Mouse (Mus musculus): Measurements from ENCODE around the gene Kcnj6. TPM values are rescaled to one million over a fixed set of nuclear protein-coding genes. Genes with fewer than 3 reads are reported as not detected.

Gene Kcnj6
- polyA plus RNA-seq, 1 experiment from 2014 or later, result 3.3 TPM

- Histone ChIP-seq H3K27me3 (ENCODE audit: control insufficient read depth, insufficient read depth, low read length) (peaks cover 10% of the 10 kb centered on the region; the same call in 1 of the 2 replicates), H3K4me1 (ENCODE audit: control insufficient read depth, insufficient read depth, low read length) (peaks cover 22% of the 10 kb centered on the region), H3K36me3 (ENCODE audit: control insufficient read depth, insufficient read depth, low read length) (no peaks in the 10 kb centered on the region), H3K4me3 (replicated peaks; ENCODE audit: low read depth, low read length) (no peak overlapping the region), H3K9me3 (ENCODE audit: control insufficient read depth, low read length) (no peaks in the 10 kb centered on the region), H3K4me2 (ENCODE audit: low read length) (peak overlapping the region; percentile 86; the same call in 1 of the 2 replicates), H3K27ac (replicated peaks; ENCODE audit: low read depth, low read length) (no peak overlapping the region), H3K9ac (replicated peaks; ENCODE audit: low read length) (no peak overlapping the region)
- 83% methylated on average over 3 of the region's 3 CpGs for WGBS
- ATAC-seq (ENCODE audit: low FRiP score, low TSS enrichment), result no peak
- no peak for DNase-seq
Observed at GRCm38 (mm10) chr16:94994148-94994547, 3.4 kb downstream of the Kcnj6 start.

GRCm38 (mm10) chr16:94990114-94990513 lies 7.4 kb downstream of the Kcnj6 start:
- H3K36me3 ChIP-seq (ENCODE audit: control insufficient read depth, insufficient read depth, low read length), result no peaks in the 10 kb centered on the region
- H3K4me2 ChIP-seq (ENCODE audit: low read length), result no peak overlapping the region
- H3K9me3 ChIP-seq (ENCODE audit: control insufficient read depth, low read length), result no peaks in the 10 kb centered on the region
- no peak overlapping the region for H3K27ac ChIP-seq (replicated peaks; ENCODE audit: low read depth, low read length)
- no peaks in the 10 kb centered on the region; the same call in 1 of the 2 replicates for H3K27me3 ChIP-seq (ENCODE audit: control insufficient read depth, insufficient read depth, low read length)
- no peak overlapping the region for H3K9ac ChIP-seq (replicated peaks; ENCODE audit: low read length)
- 86% methylated on average over 2 of the region's 2 CpGs for WGBS
- H3K4me1 ChIP-seq (ENCODE audit: control insufficient read depth, insufficient read depth, low read length), result 0 out of 2 replicates have a peak, but pooled peaks cover 8% of the 10 kb centered on the region
- DNase-seq, result no peak
- no peak for ATAC-seq (ENCODE audit: low FRiP score, low TSS enrichment)
- H3K4me3 ChIP-seq (replicated peaks; ENCODE audit: low read depth, low read length), result no peak overlapping the region

DNA sequence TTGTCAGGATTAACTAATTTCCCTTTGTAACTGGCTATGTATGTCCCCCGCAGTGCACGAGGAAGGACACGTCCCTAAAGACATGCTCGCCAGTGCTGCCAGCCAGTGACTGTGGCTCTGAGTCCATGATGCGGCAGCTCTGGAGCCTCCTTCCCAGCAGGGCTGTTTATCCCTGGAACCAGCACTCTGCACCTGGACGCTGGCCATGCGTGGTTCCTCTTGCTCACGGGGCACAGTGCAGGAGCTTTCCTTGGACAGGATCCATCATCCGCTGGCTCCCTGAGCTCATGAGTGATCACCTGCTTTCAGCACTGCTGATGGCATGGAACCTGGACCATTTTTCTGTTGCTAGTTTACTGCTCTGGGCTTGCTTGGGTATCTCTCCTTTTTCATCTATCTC lies 10.8 kb downstream of the Kcnj6 start:
- Histone ChIP-seq H3K36me3 (ENCODE audit: control insufficient read depth, insufficient read depth, low read length) (no peaks in the 10 kb centered on the region), H3K27ac (replicated peaks; ENCODE audit: low read depth, low read length) (no peak overlapping the region), H3K4me1 (ENCODE audit: control insufficient read depth, insufficient read depth, low read length) (0 out of 2 replicates have a peak, but pooled peaks cover 4% of the 10 kb centered on the region), H3K4me2 (ENCODE audit: low read length) (peak overlapping the region; percentile 8; the same call in 1 of the 2 replicates), H3K4me3 (replicated peaks; ENCODE audit: low read depth, low read length) (no peak overlapping the region), H3K9ac (replicated peaks; ENCODE audit: low read length) (no peak overlapping the region), H3K27me3 (ENCODE audit: control insufficient read depth, insufficient read depth, low read length) (no peaks in the 10 kb centered on the region), H3K9me3 (ENCODE audit: control insufficient read depth, low read length) (no peaks in the 10 kb centered on the region)
- WGBS, result 44% methylated on average over 9 of the region's 9 CpGs
- DNase-seq (peak; percentile 30), ATAC-seq (ENCODE audit: low FRiP score, low TSS enrichment) (no peak)

- H3K9me3 ChIP-seq (ENCODE audit: control insufficient read depth, low read length), result no peaks in the 10 kb centered on the region
- no peak overlapping the region for H3K4me3 ChIP-seq (replicated peaks; ENCODE audit: low read depth, low read length)
- no peak overlapping the region for H3K27ac ChIP-seq (replicated peaks; ENCODE audit: low read depth, low read length)
- H3K36me3 ChIP-seq (ENCODE audit: control insufficient read depth, insufficient read depth, low read length), result no peaks in the 10 kb centered on the region
- ATAC-seq (ENCODE audit: low FRiP score, low TSS enrichment), result no peak
- DNase-seq, result no peak
- WGBS, result 98% methylated on average over 3 of the region's 3 CpGs
- H3K27me3 ChIP-seq (ENCODE audit: control insufficient read depth, insufficient read depth, low read length), result no peaks in the 10 kb centered on the region
- no peak overlapping the region for H3K9ac ChIP-seq (replicated peaks; ENCODE audit: low read length)
- H3K4me2 ChIP-seq (ENCODE audit: low read length), result no peak overlapping the region
- 0 out of 2 replicates have a peak, but pooled peaks cover 4% of the 10 kb centered on the region for H3K4me1 ChIP-seq (ENCODE audit: control insufficient read depth, insufficient read depth, low read length)
Observed at GRCm38 (mm10) chr16:94984263-94984662, 13.2 kb downstream of the Kcnj6 start.

GRCm38 (mm10) chr16:94980374-94980773 lies 17.1 kb downstream of the Kcnj6 start:
- H3K36me3 ChIP-seq (ENCODE audit: control insufficient read depth, insufficient read depth, low read length), result no peaks in the 10 kb centered on the region
- no peak for ATAC-seq (ENCODE audit: low FRiP score, low TSS enrichment)
- no peaks in the 10 kb centered on the region for H3K4me1 ChIP-seq (ENCODE audit: control insufficient read depth, insufficient read depth, low read length)
- no peak overlapping the region for H3K4me2 ChIP-seq (ENCODE audit: low read length)
- H3K9me3 ChIP-seq (ENCODE audit: control insufficient read depth, low read length), result no peaks in the 10 kb centered on the region
- no peak overlapping the region for H3K4me3 ChIP-seq (replicated peaks; ENCODE audit: low read depth, low read length)
- H3K27ac ChIP-seq (replicated peaks; ENCODE audit: low read depth, low read length), result no peak overlapping the region
- H3K9ac ChIP-seq (replicated peaks; ENCODE audit: low read length), result no peak overlapping the region
- DNase-seq, result no peak
- WGBS, result 88% methylated on average over 2 of the region's 2 CpGs
- no peaks in the 10 kb centered on the region for H3K27me3 ChIP-seq (ENCODE audit: control insufficient read depth, insufficient read depth, low read length)

- no peak for ATAC-seq (ENCODE audit: low FRiP score, low TSS enrichment)
- Histone ChIP-seq H3K27ac (replicated peaks; ENCODE audit: low read depth, low read length) (no peak overlapping the region), H3K4me2 (ENCODE audit: low read length) (no peak overlapping the region), H3K27me3 (ENCODE audit: control insufficient read depth, insufficient read depth, low read length) (no peaks in the 10 kb centered on the region), H3K9me3 (ENCODE audit: control insufficient read depth, low read length) (no peaks in the 10 kb centered on the region), H3K4me3 (replicated peaks; ENCODE audit: low read depth, low read length) (no peak overlapping the region), H3K36me3 (ENCODE audit: control insufficient read depth, insufficient read depth, low read length) (no peaks in the 10 kb centered on the region), H3K4me1 (ENCODE audit: control insufficient read depth, insufficient read depth, low read length) (no peaks in the 10 kb centered on the region), H3K9ac (replicated peaks; ENCODE audit: low read length) (no peak overlapping the region)
- 71% methylated on average over 9 of the region's 9 CpGs for WGBS
- DNase-seq, result no peak
Observed at GRCm38 (mm10) chr16:94979499-94979898, 18.0 kb downstream of the Kcnj6 start.

DNA sequence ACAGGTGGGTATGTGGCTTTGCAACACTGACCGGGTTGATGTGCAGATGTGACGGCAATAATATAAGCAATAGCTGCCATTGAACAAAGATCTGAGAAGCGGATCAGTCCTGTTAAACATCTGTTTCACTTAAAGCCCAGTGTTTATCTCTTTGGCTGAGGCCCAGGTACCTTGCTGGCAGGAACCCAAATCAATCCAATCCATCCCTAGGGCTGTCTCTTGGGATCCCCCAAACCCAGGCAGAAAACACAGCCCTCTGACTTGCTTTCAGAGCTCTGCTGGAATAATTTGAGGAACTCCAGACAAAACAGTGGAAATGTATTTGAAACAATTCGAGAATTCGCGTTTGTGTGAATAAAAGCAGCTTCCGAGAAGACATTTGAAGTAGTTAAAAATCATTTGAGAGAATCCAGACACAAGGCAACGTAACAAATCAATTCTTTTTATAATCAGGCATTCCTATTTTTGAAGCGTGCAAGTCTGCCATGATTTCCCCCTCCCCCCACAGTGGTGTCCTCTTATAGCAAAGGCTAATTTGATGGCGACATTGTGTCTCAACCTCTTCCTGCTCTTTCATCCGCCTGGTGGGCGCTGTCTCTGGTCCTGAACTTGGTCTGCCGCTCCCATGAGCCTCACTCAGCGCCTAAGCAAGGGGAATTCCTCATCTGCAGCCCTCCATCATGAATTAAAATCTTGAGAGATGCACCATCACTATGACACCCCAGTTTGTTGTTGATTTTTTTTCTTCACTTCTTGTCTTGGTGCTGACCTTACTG lies 25.2 kb downstream of the Kcnj6 start:
- 48% methylated on average over 14 of the region's 14 CpGs for WGBS

DNA sequence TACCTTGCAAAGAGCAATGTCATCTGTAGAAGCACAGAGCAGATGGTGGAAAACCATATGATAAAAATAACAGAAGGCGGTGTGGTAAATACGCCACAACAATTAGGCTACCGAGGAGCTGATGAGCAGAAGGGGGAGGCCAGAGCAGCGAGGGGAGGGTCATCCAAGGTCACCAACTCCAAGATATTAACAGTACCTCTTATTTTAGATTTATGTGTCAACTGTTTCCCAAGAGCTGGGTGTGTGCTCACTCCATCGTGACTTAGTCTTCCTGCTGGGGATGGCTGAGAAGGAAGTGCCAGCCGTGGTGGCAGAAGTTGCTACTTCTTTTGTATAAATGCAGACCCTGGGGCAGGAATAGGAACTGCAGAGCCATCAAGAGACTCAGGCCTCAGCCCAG lies 28.6 kb downstream of the Kcnj6 start:
- no peaks in the 10 kb centered on the region for H3K36me3 ChIP-seq (ENCODE audit: control insufficient read depth, insufficient read depth, low read length)
- DNase-seq, result no peak
- no peaks in the 10 kb centered on the region for H3K27me3 ChIP-seq (ENCODE audit: control insufficient read depth, insufficient read depth, low read length)
- ATAC-seq (ENCODE audit: low FRiP score, low TSS enrichment), result no peak
- H3K27ac ChIP-seq (replicated peaks; ENCODE audit: low read depth, low read length), result no peak overlapping the region
- H3K4me3 ChIP-seq (replicated peaks; ENCODE audit: low read depth, low read length), result no peak overlapping the region
- H3K4me2 ChIP-seq (ENCODE audit: low read length), result no peak overlapping the region
- no peaks in the 10 kb centered on the region for H3K4me1 ChIP-seq (ENCODE audit: control insufficient read depth, insufficient read depth, low read length)
- no peaks in the 10 kb centered on the region for H3K9me3 ChIP-seq (ENCODE audit: control insufficient read depth, low read length)
- no peak overlapping the region for H3K9ac ChIP-seq (replicated peaks; ENCODE audit: low read length)
- 82% methylated on average over 6 of the region's 6 CpGs for WGBS

More for the DNA sequence above, 25.2 kb downstream of the Kcnj6 start:
- Histone ChIP-seq H3K27ac (replicated peaks; ENCODE audit: low read depth, low read length) (no peak overlapping the region), H3K4me2 (ENCODE audit: low read length) (no peak overlapping the region), H3K9me3 (ENCODE audit: control insufficient read depth, low read length) (no peaks in the 10 kb centered on the region), H3K9ac (replicated peaks; ENCODE audit: low read length) (no peak overlapping the region), H3K4me3 (replicated peaks; ENCODE audit: low read depth, low read length) (no peak overlapping the region), H3K27me3 (ENCODE audit: control insufficient read depth, insufficient read depth, low read length) (no peaks in the 10 kb centered on the region), H3K36me3 (ENCODE audit: control insufficient read depth, insufficient read depth, low read length) (no peaks in the 10 kb centered on the region), H3K4me1 (ENCODE audit: control insufficient read depth, insufficient read depth, low read length) (no peaks in the 10 kb centered on the region)
- no peak for ATAC-seq (ENCODE audit: low FRiP score, low TSS enrichment)
- peak; percentile 42 for DNase-seq

DNA sequence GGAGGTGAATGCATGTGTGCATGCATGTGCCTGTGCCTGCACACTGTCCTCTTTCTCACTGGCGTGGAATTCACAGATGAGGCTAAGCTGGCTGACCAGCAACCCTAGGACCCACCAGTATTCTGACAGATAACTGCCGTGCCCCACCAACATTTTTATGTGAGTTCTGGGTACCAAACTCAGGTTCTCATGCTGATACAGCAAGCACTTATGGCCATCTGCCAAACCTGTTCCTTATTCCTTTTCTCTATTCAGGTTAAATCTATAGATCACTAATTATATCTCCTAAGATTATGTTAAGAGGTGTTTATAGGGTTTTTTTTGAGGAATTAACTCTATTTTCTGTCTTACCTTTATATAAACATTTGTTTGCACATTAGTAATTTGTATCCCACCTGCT lies 29.0 kb downstream of the Kcnj6 start:
- DNase-seq, result no peak
- Histone ChIP-seq H3K9ac (replicated peaks; ENCODE audit: low read length) (no peak overlapping the region), H3K9me3 (ENCODE audit: control insufficient read depth, low read length) (no peaks in the 10 kb centered on the region), H3K27me3 (ENCODE audit: control insufficient read depth, insufficient read depth, low read length) (no peaks in the 10 kb centered on the region), H3K4me2 (ENCODE audit: low read length) (no peak overlapping the region), H3K36me3 (ENCODE audit: control insufficient read depth, insufficient read depth, low read length) (no peaks in the 10 kb centered on the region), H3K27ac (replicated peaks; ENCODE audit: low read depth, low read length) (no peak overlapping the region), H3K4me3 (replicated peaks; ENCODE audit: low read depth, low read length) (no peak overlapping the region), H3K4me1 (ENCODE audit: control insufficient read depth, insufficient read depth, low read length) (no peaks in the 10 kb centered on the region)
- WGBS, result 90% methylated on average over 2 of the region's 2 CpGs
- no peak for ATAC-seq (ENCODE audit: low FRiP score, low TSS enrichment)

Data from midbrain, embryonic 14.5 days (tissue).